Mouse (Mus musculus) heart, postnatal 0 days (tissue): Measurements from ENCODE around the gene Yipf2.

ENCODE experiments used
- CTCF ChIP-seq: IDR thresholded peaks from 2 replicates; pipeline ENCODE4 v1.5.1; 2016; ENCODE audit warnings: antibody characterized with exemption, control low read depth, low read depth
- EP300 ChIP-seq: IDR thresholded peaks from 2 replicates; pipeline ENCODE4 v1.6.1; 2016; ENCODE audit warnings: antibody characterized with exemption, low read depth

GRCm38 (mm10) chr9:21615617-21616231, 23.1 kb upstream of the Yipf2 start, which contains the start of gene Smarca4:
- TF ChIP-seq CTCF (no peak), EP300 (no peak)
